Mouse (Mus musculus) Muller cell, postnatal 12 days (primary cell): Measurements from ENCODE around the gene Wnt5b.

Experiments
- DNase-seq: peaks from one replicate; pipeline ENCODE4 v3.0.0-alpha.2; 2015; ENCODE audit errors: inconsistent ontology term

Wnt5b gene

DNA sequence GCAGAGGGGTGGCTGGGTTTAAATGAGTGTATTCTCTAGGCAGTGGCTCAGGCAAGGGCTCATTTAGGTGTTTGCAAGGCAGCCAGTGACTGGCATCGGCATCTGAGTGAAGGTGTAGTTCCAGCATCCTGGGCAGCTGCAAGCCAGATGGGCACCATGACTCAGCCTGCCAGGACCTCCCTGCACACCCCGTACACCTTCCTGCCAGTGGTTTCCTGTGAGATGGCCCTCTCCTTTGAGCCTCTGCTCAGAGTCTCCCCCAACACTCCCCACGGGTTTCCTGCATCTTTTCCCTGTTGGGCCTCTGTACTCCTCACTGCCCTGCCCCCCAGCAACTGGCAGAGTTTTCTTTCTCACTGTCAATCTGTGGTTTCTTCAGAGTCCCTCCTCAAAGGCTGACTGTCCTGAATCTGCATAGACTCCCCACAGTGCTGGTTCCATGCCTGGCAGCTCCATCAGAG is 22.2 kb downstream of the Wnt5b start:
- peak; percentile 88 for DNase-seq

DNA sequence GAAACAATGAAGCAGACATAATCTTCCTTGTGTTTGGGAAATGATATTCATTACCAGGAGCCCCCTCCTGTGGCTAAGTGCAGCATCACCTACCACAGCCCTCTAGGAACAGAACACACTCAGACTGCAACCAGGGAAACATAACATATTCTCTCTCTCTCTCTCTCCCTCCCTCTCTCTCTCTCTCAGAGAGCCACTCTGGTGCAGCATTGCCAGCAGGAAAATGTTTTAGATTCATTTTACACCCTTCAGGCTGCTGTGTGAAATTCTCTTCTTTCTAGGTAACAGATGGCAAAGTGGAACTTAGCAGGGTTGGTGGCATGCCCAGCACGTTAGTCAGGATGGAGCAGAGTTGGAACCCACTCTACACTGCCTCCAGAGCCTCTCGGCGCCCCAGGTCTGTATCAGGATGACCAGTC is 22.7 kb downstream of the Wnt5b start:
- DNase-seq, result peak; percentile 87

DNA sequence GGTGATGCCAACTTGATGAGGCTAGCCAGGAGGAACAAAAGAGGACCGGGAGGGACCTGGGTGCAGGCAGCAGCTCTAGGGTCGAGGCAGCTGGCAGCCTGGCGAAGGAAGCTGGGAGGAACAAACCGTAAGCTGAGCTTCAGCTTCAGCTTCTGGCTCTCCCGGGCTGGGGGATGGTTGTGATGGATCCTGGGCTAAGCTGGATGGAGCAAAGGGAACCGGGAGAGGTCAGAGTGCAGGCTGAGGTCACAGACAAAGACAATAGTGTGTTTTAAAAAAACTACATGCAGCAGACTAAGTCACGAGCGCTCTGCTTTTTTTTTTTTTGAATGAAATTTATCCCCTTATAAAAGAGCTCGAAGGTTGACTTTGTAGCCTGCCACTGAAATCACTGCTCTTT is 23.4 kb downstream of the Wnt5b start:
- DNase-seq, result no peak

- DNase-seq, result peak; percentile 93
Measured at GRCm38 (mm10) chr6:119514085-119514484, 30.1 kb downstream of the Wnt5b start.

DNA sequence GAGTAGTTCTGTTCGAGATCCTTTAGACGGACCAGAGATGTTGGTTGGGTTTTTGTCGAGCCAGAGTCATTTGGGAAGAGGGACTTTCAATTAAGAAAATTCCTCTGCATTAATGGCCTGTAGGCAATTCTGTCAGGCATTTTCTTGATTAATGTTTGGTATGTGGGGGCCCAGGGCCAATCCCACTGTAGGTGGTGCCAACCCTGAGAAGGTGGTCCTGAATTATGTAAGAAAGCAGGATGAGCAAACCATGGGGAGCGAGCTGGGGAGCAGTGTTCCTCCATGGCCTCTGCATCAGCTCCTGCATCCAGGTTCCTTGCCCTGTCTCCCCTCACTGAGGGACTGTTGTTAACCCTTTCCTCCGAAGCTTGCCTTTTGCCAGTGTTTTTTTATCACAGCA is 30.7 kb downstream of the Wnt5b start:
- peak; percentile 98 for DNase-seq

DNA sequence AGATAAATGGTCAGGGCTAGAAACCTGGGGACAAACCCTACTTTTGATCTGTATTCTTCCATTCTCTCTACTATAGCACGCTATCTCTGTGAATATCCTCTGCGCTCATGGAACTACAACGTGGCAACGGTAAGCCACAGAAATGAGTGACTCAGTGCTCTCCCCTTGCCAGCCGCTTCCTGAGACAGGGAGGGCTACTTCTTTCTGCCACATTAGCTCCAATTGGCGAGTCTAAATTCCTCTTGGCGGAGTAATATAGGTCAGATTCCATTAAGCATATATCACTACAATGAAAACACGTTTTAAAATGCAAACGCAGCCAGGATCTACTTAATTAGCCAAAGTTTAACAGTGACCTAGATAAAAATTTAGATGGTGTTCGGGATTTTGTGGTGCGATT is 31.4 kb downstream of the Wnt5b start:
- peak; percentile 95 for DNase-seq

DNA sequence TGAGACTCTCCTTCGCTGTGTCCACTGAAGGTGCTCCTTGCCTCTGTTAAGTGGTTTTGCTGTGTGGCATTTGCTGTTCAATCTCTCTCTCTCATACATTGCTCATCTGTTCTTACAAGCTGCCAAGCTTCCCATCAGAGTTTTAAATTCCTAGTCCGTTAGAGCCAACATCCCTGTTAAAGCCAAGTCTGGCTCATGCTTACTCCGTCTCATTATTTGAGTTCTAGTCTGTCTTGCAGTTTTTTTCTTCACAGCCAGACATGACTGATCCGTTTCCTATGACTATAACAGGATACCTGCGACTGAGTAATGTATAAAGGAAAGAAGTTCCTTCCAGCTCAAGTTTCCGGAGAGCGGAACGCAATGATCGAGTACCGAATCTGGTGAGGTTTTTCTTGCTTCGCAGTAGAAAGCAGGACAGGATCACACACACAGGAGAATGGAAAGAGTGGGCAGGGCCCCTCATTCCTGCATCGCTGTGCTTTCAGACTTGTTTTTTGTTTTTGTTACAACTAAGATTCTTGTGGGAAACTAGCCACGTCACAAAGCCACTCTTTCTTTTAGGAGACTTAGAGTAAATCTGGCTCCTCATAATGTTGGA is 34.6 kb downstream of the Wnt5b start:
- DNase-seq, result no peak

- no peak for DNase-seq
Measured at GRCm38 (mm10) chr6:119508634-119509375, 35.3 kb downstream of the Wnt5b start.

GRCm38 (mm10) chr6:119508221-119508620 is 35.9 kb downstream of the Wnt5b start:
- no peak for DNase-seq

DNA sequence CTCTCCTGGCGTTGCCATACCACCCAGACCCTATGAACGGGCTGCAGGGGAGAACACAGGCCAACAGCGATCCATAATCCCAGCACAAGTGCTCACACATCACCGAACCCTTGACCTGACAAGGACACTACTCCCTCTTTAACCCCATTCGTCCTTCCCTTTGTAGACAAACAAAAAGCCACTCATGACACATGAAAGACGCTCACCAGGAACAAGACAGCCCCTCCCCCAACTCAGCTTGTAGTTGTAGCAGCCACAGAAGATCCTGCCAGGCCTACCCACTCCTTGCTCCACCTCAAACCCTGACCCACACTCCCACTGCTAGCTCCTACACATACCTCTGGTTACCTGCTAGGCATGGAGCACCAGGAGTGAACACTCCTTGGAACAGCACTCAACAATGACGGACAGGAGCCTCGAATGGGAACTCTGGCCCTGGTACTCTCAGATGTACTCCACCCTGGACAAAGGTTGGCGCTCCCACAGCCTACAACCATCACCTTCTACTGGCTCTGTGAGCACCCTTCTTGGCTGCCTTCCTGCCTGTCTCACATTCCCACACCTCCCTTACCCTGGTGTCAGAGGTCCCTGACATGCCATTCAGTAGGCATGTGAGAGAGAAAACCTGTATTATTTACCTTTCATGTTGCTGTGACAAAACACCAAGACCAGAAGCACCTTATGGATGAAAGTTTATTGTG is 38.5 kb downstream of the Wnt5b start:
- no peak for DNase-seq

- DNase-seq, result no peak
Measured at GRCm38 (mm10) chr6:119504756-119505155, 39.4 kb downstream of the Wnt5b start.

- DNase-seq, result no peak
Measured at GRCm38 (mm10) chr6:119502031-119502430, 42.1 kb downstream of the Wnt5b start.

GRCm38 (mm10) chr6:119500086-119500485 is 44.1 kb downstream of the Wnt5b start:
- no peak for DNase-seq

DNA sequence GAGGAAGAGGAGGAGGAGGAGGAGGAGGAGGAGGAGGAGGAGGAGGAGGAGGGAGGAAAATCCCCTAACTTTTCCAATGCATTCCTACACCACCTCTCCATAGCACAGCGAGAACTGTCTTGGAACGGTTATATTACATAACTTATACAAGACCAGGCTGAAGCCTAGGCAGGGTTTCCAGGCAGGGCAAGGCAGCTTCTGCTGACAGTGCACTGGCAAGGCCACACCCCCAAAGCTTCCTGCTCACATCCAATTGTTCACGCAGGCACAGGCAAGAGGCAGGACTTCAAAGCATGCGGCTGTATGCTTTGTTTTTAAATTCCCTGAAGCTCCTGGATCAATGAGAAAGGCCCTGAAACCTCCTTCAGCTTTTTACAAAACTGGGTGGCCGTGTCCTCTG is 44.9 kb downstream of the Wnt5b start:
- peak; percentile 74 for DNase-seq

DNA sequence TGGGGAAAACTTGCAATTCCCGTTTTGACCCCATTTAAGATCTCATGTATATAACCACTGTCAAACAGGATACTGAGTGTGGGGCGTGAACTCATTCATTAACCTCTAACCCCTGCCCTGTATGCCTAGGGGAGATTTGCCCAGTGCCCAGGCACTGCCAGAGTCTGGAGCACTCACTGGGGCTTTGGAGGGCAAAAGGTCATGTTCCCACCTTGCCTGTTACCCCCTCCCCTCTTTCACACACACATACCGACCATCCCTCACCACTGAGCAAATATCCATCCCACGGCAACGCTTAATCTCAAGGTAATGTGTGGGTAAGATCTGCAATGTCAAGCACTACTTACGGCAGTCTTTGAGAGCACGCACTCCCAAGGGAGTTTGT is 51.5 kb downstream of the Wnt5b start:
- no peak for DNase-seq

GRCm38 (mm10) chr6:119491997-119492629 is 52.0 kb downstream of the Wnt5b start:
- no peak for DNase-seq

DNA sequence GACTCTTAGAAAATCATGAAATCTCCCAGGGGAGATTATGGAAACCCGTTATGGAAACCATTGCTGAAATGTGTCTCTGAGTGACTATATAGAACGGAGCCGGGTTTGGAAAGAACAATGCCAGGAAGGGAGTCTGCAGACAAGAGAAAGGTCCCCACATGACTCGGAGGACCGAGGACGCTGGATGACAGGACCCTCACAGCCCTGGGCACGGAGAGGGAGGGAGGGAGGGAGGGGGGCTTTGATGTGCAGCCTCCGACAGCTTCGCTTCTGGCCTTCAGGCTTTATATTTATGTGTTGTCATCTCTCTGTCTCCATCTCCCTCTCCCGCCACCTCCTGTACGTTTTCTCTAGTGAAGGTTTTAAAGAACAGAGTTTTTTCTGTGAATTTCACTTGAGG is 53.1 kb downstream of the Wnt5b start:
- DNase-seq, result no peak

GRCm38 (mm10) chr6:119490549-119490948 is 53.6 kb downstream of the Wnt5b start:
- DNase-seq, result peak; percentile 60

DNA sequence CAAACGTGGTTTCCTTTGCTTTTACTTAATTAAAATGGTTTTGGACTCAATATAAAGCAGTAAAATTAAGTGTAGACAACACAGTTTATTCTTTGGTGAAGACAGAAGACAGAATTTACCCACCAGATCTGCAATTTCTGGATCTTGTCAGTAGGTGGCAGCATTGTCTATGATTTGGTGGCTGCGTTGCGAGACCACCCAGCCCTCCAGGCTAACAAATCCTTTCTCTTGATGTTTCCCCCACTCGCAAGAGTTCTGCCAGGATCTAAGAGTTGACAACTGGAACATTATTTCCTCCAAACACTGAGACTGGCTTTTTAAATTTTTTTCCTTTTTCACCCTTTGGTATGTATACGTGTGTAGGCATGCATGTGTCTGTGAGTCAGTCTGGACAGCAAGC is 54.4 kb downstream of the Wnt5b start:
- DNase-seq, result peak; percentile 65

GRCm38 (mm10) chr6:119487619-119488018 is 56.5 kb downstream of the Wnt5b start:
- no peak for DNase-seq

DNA sequence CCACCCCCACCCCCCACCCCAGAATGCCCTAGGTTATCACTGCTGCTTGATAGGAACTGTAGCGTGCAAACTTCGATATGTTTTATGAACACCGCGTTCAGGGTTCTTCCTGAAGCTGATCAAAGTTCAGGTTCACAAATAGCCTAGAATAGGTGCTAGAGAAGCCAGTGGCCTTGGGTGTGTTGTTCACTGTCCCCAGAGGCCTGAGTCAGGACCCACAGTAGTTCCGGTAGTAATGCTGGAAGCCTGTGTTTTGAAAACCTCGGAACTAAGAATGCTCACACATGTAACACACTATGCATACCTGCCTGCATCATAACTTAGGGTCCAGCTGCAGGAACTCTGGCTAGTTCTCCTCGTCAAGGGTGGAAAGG is 57.1 kb downstream of the Wnt5b start:
- DNase-seq, result no peak

GRCm38 (mm10) chr6:119486381-119487084 is 57.6 kb downstream of the Wnt5b start:
- DNase-seq, result no peak
